Mouse (Mus musculus): Measurements from ENCODE around the gene Nipal3. TPM values are rescaled to one million over a fixed set of nuclear protein-coding genes. Genes with fewer than 3 reads are reported as not detected.
A peak's percentile ranks its signal among the peaks of the same experiment; 100 is the strongest.

Nipal3 gene
- polyA plus RNA-seq, 1 experiment from 2014 or later, result 5.2 TPM

GRCm38 (mm10) chr4:135477851-135478250 is 17.0 kb downstream of the Nipal3 start:
- Histone ChIP-seq H3K4me1 (replicated peaks) (no peaks in the 10 kb centered on the region), H3K9ac (no peak overlapping the region), H3K27ac (no peak overlapping the region), H3K27me3 (no peaks in the 10 kb centered on the region), H3K9me3 (replicated peaks) (no peaks in the 10 kb centered on the region), H3K4me2 (no peak overlapping the region), H3K4me3 (no peak overlapping the region), H3K36me3 (no peaks in the 10 kb centered on the region)
- no peak for ATAC-seq (replicated peaks; ENCODE audit: insufficient number of reproducible peaks, insufficient read depth, low FRiP score, low read depth)
- 82% methylated on average over 10 of the region's 10 CpGs for WGBS

- Histone ChIP-seq H3K27me3 (no peaks in the 10 kb centered on the region), H3K9me3 (replicated peaks) (no peaks in the 10 kb centered on the region), H3K4me3 (no peak overlapping the region), H3K36me3 (0 out of 2 replicates have a peak, but pooled peaks cover 2% of the 10 kb centered on the region), H3K4me1 (replicated peaks) (no peaks in the 10 kb centered on the region), H3K27ac (no peak overlapping the region), H3K9ac (no peak overlapping the region), H3K4me2 (no peak overlapping the region)
- WGBS, result 80% methylated on average over 11 of the region's 11 CpGs
- no peak for ATAC-seq (replicated peaks; ENCODE audit: insufficient number of reproducible peaks, insufficient read depth, low FRiP score, low read depth)
Observed at GRCm38 (mm10) chr4:135463406-135463805, 31.4 kb downstream of the Nipal3 start.

DNA sequence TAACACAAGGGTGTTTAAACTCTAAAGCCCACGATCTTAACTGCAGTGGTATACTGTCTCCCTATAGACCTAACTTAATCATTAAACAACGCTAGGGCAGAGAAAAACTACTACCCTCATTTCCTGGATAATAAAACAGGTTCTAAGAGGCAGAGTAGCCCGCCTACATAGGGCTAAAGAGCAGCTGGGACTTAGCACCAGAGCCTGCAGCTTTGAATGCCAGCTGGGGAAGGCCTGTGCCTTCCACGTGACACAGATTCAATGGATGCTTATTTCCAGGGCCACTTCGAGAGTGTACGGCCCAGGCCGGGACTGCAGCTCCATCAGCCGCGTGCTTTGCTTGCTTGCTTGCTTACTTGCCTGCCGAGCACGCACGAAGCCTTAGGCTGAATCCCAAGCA is 41.3 kb downstream of the Nipal3 start:
- no peaks in the 10 kb centered on the region for H3K36me3 ChIP-seq
- H3K9me3 ChIP-seq (replicated peaks), result no peaks in the 10 kb centered on the region
- 76% methylated on average over 12 of the region's 12 CpGs for WGBS
- no peak overlapping the region for H3K9ac ChIP-seq
- H3K27ac ChIP-seq, result no peak overlapping the region
- no peak overlapping the region for H3K4me3 ChIP-seq
- H3K4me1 ChIP-seq (replicated peaks), result peaks cover 18% of the 10 kb centered on the region
- ATAC-seq (replicated peaks; ENCODE audit: insufficient number of reproducible peaks, insufficient read depth, low FRiP score, low read depth), result no peak
- no peaks in the 10 kb centered on the region for H3K27me3 ChIP-seq
- no peak overlapping the region for H3K4me2 ChIP-seq

DNA sequence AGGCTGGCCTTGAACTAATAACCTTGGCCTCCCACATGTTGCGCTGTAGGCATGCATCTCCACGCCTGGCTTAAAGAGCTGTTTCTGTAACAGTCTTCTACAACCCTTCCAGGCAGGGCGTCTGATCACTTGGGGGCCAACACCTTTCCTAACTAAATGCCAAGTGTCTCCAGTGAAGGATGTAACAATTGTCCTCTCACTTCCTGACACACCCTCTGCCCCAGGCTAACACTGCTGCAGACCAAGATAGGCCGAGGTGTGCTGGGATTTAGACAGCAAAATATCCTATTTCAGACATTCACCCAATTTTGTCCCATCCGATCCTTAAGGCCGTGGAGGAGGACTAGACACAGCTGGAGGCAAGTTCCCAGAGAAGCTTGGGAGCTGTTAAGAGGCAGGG is 41.7 kb downstream of the Nipal3 start:
- ATAC-seq (replicated peaks; ENCODE audit: insufficient number of reproducible peaks, insufficient read depth, low FRiP score, low read depth), result no peak
- H3K9ac ChIP-seq, result no peak overlapping the region
- H3K4me2 ChIP-seq, result no peak overlapping the region
- WGBS, result 60% methylated on average over 6 of the region's 6 CpGs
- H3K9me3 ChIP-seq (replicated peaks), result no peaks in the 10 kb centered on the region
- H3K4me1 ChIP-seq (replicated peaks), result peaks cover 18% of the 10 kb centered on the region
- H3K4me3 ChIP-seq, result no peak overlapping the region
- no peaks in the 10 kb centered on the region for H3K36me3 ChIP-seq
- no peak overlapping the region for H3K27ac ChIP-seq
- H3K27me3 ChIP-seq, result no peaks in the 10 kb centered on the region

GRCm38 (mm10) chr4:135451360-135452015 is 43.4 kb downstream of the Nipal3 start:
- no peak overlapping the region for H3K9ac ChIP-seq
- H3K36me3 ChIP-seq, result no peaks in the 10 kb centered on the region
- no peaks in the 10 kb centered on the region for H3K27me3 ChIP-seq
- H3K4me1 ChIP-seq (replicated peaks), result peaks cover 18% of the 10 kb centered on the region
- peak overlapping the region; percentile 6; the same call in 1 of the 2 replicates for H3K4me3 ChIP-seq
- peak overlapping the region; percentile 29; the same call in 1 of the 2 replicates for H3K27ac ChIP-seq
- WGBS, result 36% methylated on average over 18 of the region's 18 CpGs
- no peaks in the 10 kb centered on the region for H3K9me3 ChIP-seq (replicated peaks)
- 0 out of 2 replicates have a peak, but pooled peaks have one; percentile 22 for ATAC-seq (replicated peaks; ENCODE audit: insufficient number of reproducible peaks, insufficient read depth, low FRiP score, low read depth)
- peak overlapping the region; percentile 47 for H3K4me2 ChIP-seq

- Histone ChIP-seq H3K36me3 (no peaks in the 10 kb centered on the region), H3K4me2 (no peak overlapping the region), H3K27ac (no peak overlapping the region), H3K9ac (no peak overlapping the region), H3K4me3 (no peak overlapping the region), H3K9me3 (replicated peaks) (no peaks in the 10 kb centered on the region), H3K27me3 (no peaks in the 10 kb centered on the region), H3K4me1 (replicated peaks) (peaks cover 7% of the 10 kb centered on the region)
- 65% methylated on average over 5 of the region's 5 CpGs for WGBS
- ATAC-seq (replicated peaks; ENCODE audit: insufficient number of reproducible peaks, insufficient read depth, low FRiP score, low read depth), result no peak
Observed at GRCm38 (mm10) chr4:135442473-135442872, 52.4 kb downstream of the Nipal3 start.

- ATAC-seq (replicated peaks; ENCODE audit: insufficient number of reproducible peaks, insufficient read depth, low FRiP score, low read depth), result no peak
- no peaks in the 10 kb centered on the region for H3K9me3 ChIP-seq (replicated peaks)
- no peak overlapping the region for H3K9ac ChIP-seq
- no peaks in the 10 kb centered on the region for H3K36me3 ChIP-seq
- peaks cover 7% of the 10 kb centered on the region for H3K4me1 ChIP-seq (replicated peaks)
- WGBS, result 25% methylated on average over 9 of the region's 9 CpGs
- 0 out of 2 replicates have a peak overlapping the region, but pooled peaks have one; percentile 29 for H3K27ac ChIP-seq
- H3K27me3 ChIP-seq, result no peaks in the 10 kb centered on the region
- H3K4me2 ChIP-seq, result no peak overlapping the region
- no peak overlapping the region for H3K4me3 ChIP-seq
Observed at GRCm38 (mm10) chr4:135439904-135440522, 54.8 kb downstream of the Nipal3 start.

DNA sequence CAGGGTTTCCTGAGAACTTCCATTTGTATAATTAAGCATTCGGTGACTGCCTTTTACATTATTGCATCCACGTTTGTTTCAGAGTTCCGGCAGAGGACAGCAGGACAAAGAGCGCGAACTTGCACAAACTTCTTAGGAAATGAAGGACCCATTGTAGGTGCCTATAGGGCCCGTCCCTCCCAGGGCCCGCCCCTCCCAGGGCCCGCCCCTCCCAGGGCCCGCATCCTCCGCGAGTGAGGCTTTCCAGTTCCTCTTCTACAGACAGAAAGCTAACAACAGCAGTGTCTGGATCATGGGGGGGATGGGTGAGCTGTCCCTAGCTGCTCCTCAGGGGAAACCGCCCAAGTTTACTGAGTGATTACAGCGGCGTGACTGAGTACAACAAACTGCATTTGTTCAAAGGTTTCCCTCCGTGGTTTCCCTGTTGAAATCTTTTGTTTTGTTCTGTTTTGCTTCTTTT is 55.6 kb downstream of the Nipal3 start:
- H3K4me2 ChIP-seq, result peak overlapping the region; percentile 47
- no peaks in the 10 kb centered on the region for H3K9me3 ChIP-seq (replicated peaks)
- peak overlapping the region; percentile 7 for H3K4me3 ChIP-seq
- peaks cover 10% of the 10 kb centered on the region for H3K4me1 ChIP-seq (replicated peaks)
- H3K9ac ChIP-seq, result no peak overlapping the region
- H3K36me3 ChIP-seq, result no peaks in the 10 kb centered on the region
- H3K27ac ChIP-seq, result peak overlapping the region; percentile 29
- no peaks in the 10 kb centered on the region for H3K27me3 ChIP-seq
- peak; percentile 82 for ATAC-seq (replicated peaks; ENCODE audit: insufficient number of reproducible peaks, insufficient read depth, low FRiP score, low read depth)
- WGBS, result 4% methylated on average over 15 of the region's 15 CpGs

- Histone ChIP-seq H3K4me2 (no peak overlapping the region), H3K4me3 (no peak overlapping the region)
- ATAC-seq (replicated peaks; ENCODE audit: insufficient number of reproducible peaks, insufficient read depth, low FRiP score, low read depth), result no peak
Observed at GRCm38 (mm10) chr4:135437924-135438323, 56.9 kb downstream of the Nipal3 start.

DNA sequence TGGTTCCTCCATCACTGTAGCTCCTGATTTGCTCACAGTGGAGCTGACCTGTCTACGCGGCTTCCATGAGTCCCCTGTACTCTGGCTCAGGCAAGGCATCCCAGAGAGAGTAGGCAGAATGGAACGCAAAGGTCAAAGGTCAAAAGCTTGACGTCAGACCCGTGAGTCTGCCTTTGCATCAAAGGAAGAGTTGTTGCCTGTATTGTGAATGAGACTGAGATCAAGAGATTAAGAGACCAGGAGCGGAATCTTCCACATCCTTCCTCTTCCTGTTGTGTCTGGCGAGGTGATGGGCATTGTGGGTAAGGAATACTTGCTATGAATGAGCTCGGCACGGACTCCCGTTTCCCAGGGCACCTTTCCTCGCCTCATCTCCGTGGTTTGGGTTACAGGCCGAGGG is 58.5 kb downstream of the Nipal3 start:
- Histone ChIP-seq H3K9ac (no peak overlapping the region), H3K36me3 (no peaks in the 10 kb centered on the region), H3K9me3 (replicated peaks) (no peaks in the 10 kb centered on the region), H3K4me1 (replicated peaks) (peaks cover 15% of the 10 kb centered on the region), H3K27me3 (no peaks in the 10 kb centered on the region), H3K4me3 (no peak overlapping the region), H3K27ac (peak overlapping the region; percentile 21; the same call in 1 of the 2 replicates), H3K4me2 (no peak overlapping the region)
- ATAC-seq (replicated peaks; ENCODE audit: insufficient number of reproducible peaks, insufficient read depth, low FRiP score, low read depth), result no peak
- 46% methylated on average over 13 of the region's 13 CpGs for WGBS

More at GRCm38 (mm10) chr4:135437924-135438323, 56.9 kb downstream of the Nipal3 start:
- Histone ChIP-seq H3K27me3 (no peaks in the 10 kb centered on the region), H3K36me3 (no peaks in the 10 kb centered on the region), H3K9ac (no peak overlapping the region), H3K9me3 (replicated peaks) (no peaks in the 10 kb centered on the region), H3K4me1 (replicated peaks) (peaks cover 15% of the 10 kb centered on the region), H3K27ac (no peak overlapping the region)

- ATAC-seq (replicated peaks; ENCODE audit: insufficient number of reproducible peaks, insufficient read depth, low FRiP score, low read depth), result no peak
- no peaks in the 10 kb centered on the region for H3K9me3 ChIP-seq (replicated peaks)
Observed at GRCm38 (mm10) chr4:135434395-135434789, 60.4 kb downstream of the Nipal3 start.

More at GRCm38 (mm10) chr4:135434395-135434789, 60.4 kb downstream of the Nipal3 start:
- Histone ChIP-seq H3K4me3 (peak overlapping the region; percentile 87), H3K27me3 (no peaks in the 10 kb centered on the region), H3K36me3 (no peaks in the 10 kb centered on the region), H3K4me1 (replicated peaks) (peaks cover 13% of the 10 kb centered on the region), H3K27ac (peak overlapping the region; percentile 64), H3K4me2 (peak overlapping the region; percentile 98), H3K9ac (peak overlapping the region; percentile 92)
- 26% methylated on average over 11 of the region's 11 CpGs for WGBS
